Mouse (Mus musculus) bone marrow macrophage, adult 2 months (primary cell): ENCODE results near the gene Cdh22. TPM values are rescaled to one million over a fixed set of nuclear protein-coding genes. Genes with fewer than 3 reads are reported as not detected.

Source experiments
- H3K27ac ChIP-seq: 2 replicates; pipeline ENCODE4 v1.5.1; 2012; ENCODE audit warnings: low read depth, low read length; ENCODE audit not compliant: insufficient read depth
- H3K4me1 ChIP-seq: 2 replicates; pipeline ENCODE4 v1.6.1; 2012; ENCODE audit warnings: low read length; ENCODE audit not compliant: control insufficient read depth, insufficient read depth
- H3K4me3 ChIP-seq: 2 replicates; pipeline ENCODE4 v1.5.1; 2012; ENCODE audit warnings: mild to moderate bottlenecking, low read length, moderate library complexity; ENCODE audit not compliant: insufficient read depth
- CTCF ChIP-seq: IDR thresholded peaks from 2 replicates; pipeline ENCODE4 v1.5.1; 2012; ENCODE audit warnings: low read depth, mild to moderate bottlenecking, low read length, moderate library complexity
- POLR2A ChIP-seq: IDR thresholded peaks from 2 replicates; pipeline ENCODE4 v1.6.1; 2012; ENCODE audit warnings: mild to moderate bottlenecking, low read depth, low read length, borderline replicate concordance
- polyA plus RNA-seq: library from polyadenylated mRNA; stranded (reverse); fragments of >200 nt; gene quantifications from 2 replicates; pipeline ENCODE4 v1.2.4, GENCODE M21; 2012; ENCODE audit not compliant: missing spikeins, insufficient read depth, insufficient read length

Cdh22 gene
- polyA plus RNA-seq, 1 experiment, result not detected

DNA sequence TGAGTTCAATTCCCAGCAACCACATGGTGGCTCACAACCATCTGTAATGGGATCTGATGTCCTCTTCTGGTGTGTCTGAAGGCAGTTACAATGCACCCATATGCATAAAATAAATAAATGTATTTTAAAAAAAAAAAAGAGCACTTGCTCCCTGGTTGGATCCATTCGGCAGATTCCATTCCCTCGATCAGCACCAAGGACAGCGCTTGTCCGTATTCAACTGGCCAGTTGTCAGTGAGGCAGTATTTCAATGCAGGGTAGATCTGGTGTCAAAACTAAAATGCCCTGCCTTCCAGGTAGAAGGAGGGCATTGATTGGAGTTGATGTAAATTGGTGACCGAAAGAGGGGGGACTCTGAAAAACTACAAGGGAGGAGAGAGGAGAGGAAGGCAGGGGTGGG is 74.2 kb downstream of the Cdh22 start:
- Histone ChIP-seq H3K4me3 (no peak overlapping the region), H3K27ac (no peak overlapping the region), H3K4me1 (no peaks in the 10 kb centered on the region)
- TF ChIP-seq POLR2A (no peak), CTCF (no peak)

DNA sequence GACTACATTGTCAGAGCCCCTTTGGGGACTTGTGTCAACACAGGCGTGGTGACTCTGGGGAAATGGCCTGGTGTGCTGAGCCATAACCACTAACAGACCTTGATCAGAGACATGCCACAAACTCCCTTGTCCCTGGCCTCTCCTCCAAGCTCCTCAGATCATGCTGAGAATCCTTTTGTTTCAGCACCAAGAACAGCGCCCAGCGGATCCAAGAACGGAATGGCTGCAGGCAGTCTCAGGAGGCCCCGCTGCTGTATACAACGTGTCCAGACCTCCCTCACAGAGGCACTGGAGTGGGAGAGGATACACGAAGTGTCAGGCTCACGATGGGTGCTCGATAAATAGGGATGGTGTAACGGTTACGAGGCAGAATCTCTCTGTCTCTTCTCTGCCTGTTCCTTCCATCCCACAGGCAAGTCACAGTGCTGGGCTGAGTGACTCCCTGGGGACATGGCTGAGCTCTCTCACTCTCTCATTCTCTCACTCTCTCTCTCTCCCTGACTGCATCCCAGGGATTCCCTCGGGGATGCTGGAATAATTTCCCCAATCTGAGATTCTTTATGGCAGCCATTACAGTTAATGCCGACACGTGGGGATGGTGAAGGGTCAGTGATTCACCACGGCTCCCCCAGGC is 75.5 kb downstream of the Cdh22 start:
- no peak overlapping the region for H3K27ac ChIP-seq
- TF ChIP-seq CTCF (no peak), POLR2A (no peak)
- no peaks in the 10 kb centered on the region for H3K4me1 ChIP-seq
- no peak overlapping the region for H3K4me3 ChIP-seq

DNA sequence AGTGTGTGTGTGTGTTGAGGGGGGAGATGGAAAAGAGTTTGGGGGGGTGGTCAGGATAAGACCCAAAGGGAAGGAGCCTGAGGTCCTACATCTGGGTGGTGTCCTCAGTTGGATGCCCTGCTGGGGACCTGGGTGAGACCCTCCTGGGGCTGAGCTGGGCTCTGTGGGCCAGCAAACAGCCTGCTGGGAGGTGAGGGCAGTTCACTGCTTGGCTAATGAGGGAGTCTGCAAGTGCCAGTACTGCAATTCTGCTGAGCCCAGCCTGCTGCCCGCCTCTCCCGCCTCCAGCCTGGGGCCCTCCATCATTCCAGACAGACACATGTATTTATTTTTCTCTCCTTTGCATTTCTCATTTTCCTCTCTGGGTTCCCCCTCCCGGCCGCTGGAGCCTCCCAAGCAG is 76.3 kb downstream of the Cdh22 start:
- Histone ChIP-seq H3K27ac (no peak overlapping the region), H3K4me3 (no peak overlapping the region), H3K4me1 (no peaks in the 10 kb centered on the region)
- no peak for TF ChIP-seq CTCF
- TF ChIP-seq POLR2A, result no peak

DNA sequence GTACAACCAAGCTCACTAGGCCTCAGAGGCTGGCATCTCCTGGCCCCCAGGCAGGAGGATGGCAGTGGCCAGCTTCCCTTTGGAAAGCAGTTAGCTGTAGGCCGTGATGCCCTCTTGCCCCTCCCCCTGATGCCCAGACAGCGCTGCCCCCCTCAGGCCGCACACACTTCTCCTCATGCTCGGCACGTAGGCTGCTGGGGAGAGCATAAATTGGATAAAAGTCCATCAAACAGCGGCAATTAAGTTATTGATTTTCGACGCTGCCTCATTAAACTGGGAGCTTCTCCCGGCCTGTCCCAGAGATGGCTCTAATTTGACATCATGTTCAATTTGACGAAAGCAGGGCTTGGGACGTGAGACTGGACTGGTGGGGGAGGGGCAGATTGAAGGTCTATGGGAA is 76.8 kb downstream of the Cdh22 start:
- no peaks in the 10 kb centered on the region for H3K4me1 ChIP-seq
- no peak overlapping the region for H3K27ac ChIP-seq
- no peak overlapping the region for H3K4me3 ChIP-seq
- no peak for TF ChIP-seq CTCF
- TF ChIP-seq POLR2A, result no peak

DNA sequence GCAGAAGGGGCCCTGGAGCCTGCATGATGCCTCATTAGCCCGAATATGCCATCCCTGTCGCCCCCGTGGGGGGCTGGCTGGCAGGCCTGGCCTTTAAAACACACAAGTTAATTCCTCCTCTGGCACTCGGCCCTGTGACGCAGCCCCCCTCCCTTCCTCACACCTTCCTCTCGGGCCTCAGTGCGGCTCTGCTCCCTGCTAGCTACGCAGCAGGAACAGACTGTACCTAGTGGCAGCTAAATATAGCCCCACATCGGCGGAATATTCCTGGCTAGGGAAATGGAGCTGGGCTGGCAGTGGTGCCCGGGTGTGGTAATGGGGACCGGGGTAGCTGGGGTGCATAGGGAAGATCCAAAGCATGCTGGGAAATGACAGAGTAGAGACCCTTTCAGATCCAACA is 81.6 kb downstream of the Cdh22 start:
- Histone ChIP-seq H3K27ac (no peak overlapping the region), H3K4me1 (no peaks in the 10 kb centered on the region), H3K4me3 (no peak overlapping the region)
- no peak for TF ChIP-seq CTCF
- no peak for TF ChIP-seq POLR2A

DNA sequence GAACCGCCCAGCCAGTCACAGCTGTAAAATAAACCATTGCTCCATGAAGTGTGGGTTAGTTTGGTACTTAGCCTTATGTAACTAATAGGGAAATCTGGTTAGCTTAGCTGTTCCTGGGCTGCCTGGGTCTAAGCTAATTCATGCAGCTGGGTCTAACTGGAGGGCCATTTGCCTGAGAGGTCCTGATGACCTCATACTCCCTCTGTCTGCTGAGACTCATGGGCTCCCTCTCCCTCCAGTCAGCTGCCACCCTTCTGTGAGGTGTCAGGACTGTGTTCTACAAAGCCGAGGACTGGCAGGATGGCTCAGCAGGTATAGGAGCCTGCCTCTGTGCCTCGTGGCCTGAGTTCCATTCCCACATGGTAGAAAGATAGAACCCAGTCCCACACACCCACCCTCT is 84.9 kb downstream of the Cdh22 start:
- H3K4me1 ChIP-seq, result no peaks in the 10 kb centered on the region
- H3K27ac ChIP-seq, result no peak overlapping the region
- no peak overlapping the region for H3K4me3 ChIP-seq
- TF ChIP-seq CTCF (no peak), POLR2A (no peak)

DNA sequence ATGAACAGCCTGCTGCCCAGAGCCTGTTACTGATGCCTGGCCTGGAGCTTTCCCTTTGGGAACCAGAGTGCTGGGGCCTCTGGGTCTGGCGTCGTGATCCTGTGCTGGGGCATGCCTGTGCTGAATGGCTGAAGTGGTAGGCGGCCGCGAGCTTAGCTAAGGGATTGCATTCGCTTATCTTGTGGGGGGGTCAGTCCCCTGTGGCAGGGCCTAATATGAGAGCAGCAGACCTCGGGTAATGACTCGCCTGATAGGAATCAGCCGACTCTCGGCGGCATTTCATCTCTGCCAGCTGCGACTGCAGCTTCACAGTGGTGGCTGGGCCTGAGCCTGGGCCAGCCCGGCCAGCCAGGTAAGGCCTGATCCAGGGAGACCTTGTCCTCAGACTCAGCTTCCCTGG is 88.8 kb downstream of the Cdh22 start:
- no peak overlapping the region for H3K27ac ChIP-seq
- no peaks in the 10 kb centered on the region for H3K4me1 ChIP-seq
- TF ChIP-seq POLR2A (no peak), CTCF (no peak)
- H3K4me3 ChIP-seq, result no peak overlapping the region

DNA sequence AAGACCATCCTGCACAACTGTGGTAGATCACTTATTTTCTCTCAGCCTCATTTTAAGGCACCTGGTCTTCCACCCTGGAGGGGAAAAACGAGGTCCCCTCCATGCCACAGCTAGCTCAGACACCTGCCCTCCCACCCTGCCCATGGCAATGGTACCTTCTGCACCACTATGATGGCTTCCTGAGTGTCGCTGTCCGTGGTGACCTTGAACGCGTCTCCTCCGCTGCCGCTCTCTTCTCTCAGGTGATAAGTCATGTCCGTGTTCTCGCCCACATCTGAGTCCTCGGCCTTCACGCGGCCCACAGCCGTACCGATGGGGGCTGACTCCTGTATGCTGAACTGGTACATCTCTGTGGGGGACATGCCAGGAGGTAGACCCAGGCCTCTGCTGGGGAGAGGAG is 91.2 kb downstream of the Cdh22 start:
- Histone ChIP-seq H3K4me3 (no peak overlapping the region), H3K4me1 (no peaks in the 10 kb centered on the region), H3K27ac (no peak overlapping the region)
- TF ChIP-seq POLR2A (no peak), CTCF (no peak)

DNA sequence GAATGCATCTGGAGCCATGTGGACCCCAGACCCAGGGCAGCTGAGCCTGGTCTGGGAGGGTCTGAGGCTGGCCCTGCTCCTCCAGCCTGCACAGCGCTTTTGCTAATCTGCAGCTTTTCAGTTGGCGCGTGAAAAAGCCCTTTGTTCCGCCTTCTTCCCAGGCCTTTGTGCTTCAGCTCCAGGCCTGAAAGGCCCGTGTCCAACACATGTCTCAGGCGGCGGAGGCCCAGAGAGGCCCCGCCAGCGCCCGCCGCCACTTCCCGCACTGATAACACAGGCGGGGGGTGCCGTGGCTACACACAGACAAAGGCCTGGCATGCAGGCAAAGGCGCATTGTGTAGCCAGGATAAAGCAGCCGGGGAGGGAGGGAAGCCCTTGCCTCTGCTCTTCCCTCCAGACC is 98.6 kb downstream of the Cdh22 start:
- no peak for TF ChIP-seq POLR2A
- no peak for TF ChIP-seq CTCF
- Histone ChIP-seq H3K4me1 (no peaks in the 10 kb centered on the region), H3K27ac (no peak overlapping the region), H3K4me3 (no peak overlapping the region)

DNA sequence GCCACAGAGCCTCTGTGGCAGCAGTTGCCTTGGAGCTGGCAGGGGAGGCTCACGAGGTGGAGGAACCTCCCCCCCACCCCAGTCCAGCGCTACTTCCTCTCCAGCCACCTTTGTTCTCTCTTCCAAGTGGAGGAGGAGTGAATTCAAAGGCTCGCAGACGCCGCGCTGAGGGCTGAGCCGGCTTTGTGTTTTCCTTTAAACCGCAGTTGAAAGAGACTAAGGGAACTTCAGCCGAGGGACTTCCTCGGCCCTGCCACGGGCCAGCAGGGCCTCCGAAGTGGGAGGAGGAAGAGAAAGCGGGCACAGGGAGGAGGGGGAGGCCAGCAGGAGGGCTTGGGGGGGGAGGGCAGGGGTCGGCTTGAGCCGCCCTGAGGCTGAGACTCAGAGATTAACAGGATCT is 101.1 kb downstream of the Cdh22 start:
- Histone ChIP-seq H3K27ac (no peak overlapping the region), H3K4me1 (no peaks in the 10 kb centered on the region), H3K4me3 (no peak overlapping the region)
- TF ChIP-seq CTCF (no peak), POLR2A (no peak)

DNA sequence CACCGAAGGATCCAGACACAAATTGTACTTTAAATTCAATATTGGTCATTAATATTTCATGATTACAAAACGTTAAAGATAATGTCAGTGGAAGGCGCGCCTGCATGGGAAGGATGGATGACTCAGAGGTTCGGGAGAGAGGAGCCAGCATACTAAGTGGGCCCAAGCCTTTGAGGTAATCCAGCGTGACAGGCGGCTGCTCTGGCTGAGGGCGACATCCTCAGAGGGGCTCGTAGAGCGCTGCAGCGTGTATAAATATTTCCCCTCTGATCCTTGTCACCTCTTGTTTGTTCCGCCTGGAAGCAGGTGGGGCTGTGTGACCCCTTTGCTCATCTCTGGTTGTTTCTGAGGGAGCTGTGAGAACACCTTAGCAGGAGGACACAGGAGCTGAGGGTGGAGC is 103.2 kb downstream of the Cdh22 start:
- H3K4me3 ChIP-seq, result no peak overlapping the region
- no peak for TF ChIP-seq POLR2A
- no peak for TF ChIP-seq CTCF

DNA sequence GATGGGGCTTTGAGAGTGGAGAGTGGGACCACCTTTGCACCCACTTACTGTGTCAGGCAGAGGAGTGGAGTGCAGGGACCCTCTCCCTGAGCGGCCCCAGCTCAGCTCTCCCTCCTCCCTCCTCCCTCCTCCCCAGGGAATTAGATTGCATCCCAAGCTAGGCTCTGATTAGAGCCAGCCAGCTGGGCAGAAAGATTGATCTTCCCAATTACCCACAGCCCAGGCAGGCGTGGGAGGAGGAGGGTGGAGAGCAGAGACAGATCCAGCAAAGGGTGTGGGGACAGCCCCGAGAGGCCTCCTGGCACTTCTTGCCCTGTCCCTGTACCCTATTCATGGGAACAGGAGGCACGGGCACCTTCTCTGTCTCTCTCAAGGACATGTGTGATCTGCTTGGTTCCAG is 105.5 kb downstream of the Cdh22 start:
- no peak overlapping the region for H3K27ac ChIP-seq
- H3K4me1 ChIP-seq, result no peaks in the 10 kb centered on the region
- H3K4me3 ChIP-seq, result no peak overlapping the region
- TF ChIP-seq POLR2A, result no peak
- no peak for TF ChIP-seq CTCF

More for the DNA sequence above, 103.2 kb downstream of the Cdh22 start:
- no peaks in the 10 kb centered on the region for H3K4me1 ChIP-seq
- no peak overlapping the region for H3K27ac ChIP-seq
